Mouse (Mus musculus) mouse trophoblast stem cell (cell line): ENCODE data around the gene Dlgap1.
"Not testable (repeated sequence)": the region's sequence is repeated elsewhere in the genome, so short reads cannot be mapped to it uniquely, and the experiment has no call there.

ENCODE experiments used
- in situ Hi-C, 2 experiments: fragments of 300-500 bp; cut with MseI, MboI; formaldehyde crosslinking; loops; 2 replicates in 1 of 2; 3 replicates in 1 of 2; pipeline ENCODE4 v1.15.1; 2025

Dlgap1 gene

GRCm38 (mm10) chr17:70796940-70797772 lies 828.3 kb downstream of the Dlgap1 start:
- in situ Hi-C loops, result no loop called here

GRCm38 (mm10) chr17:70797773-70798045 lies 828.8 kb downstream of the Dlgap1 start:
- in situ Hi-C loops, result no loop called here

GRCm38 (mm10) chr17:70799266-70799665 lies 830.4 kb downstream of the Dlgap1 start:
- in situ Hi-C loops, result no loop called here

- in situ Hi-C loops, result no loop called here
Measured at GRCm38 (mm10) chr17:70802022-70802421, 833.1 kb downstream of the Dlgap1 start.

GRCm38 (mm10) chr17:70805866-70806265 lies 837.0 kb downstream of the Dlgap1 start:
- in situ Hi-C loops, result no loop called here

- in situ Hi-C loops, result no loop called here
Measured at GRCm38 (mm10) chr17:70806600-70806999, 837.7 kb downstream of the Dlgap1 start.

GRCm38 (mm10) chr17:70807885-70808284 lies 839.0 kb downstream of the Dlgap1 start:
- in situ Hi-C loops, result no loop called here

GRCm38 (mm10) chr17:70808837-70809236 lies 840.0 kb downstream of the Dlgap1 start:
- in situ Hi-C loops, result no loop called here

- in situ Hi-C loops, result no loop called here
Measured at GRCm38 (mm10) chr17:70809776-70810175, 840.9 kb downstream of the Dlgap1 start.

- in situ Hi-C loops, result no loop called here
Measured at GRCm38 (mm10) chr17:70810795-70811194, 841.9 kb downstream of the Dlgap1 start.

- in situ Hi-C loops, result no loop called here
Measured at GRCm38 (mm10) chr17:70815001-70815400, 846.1 kb downstream of the Dlgap1 start.

- in situ Hi-C loops, result no loop called here
Measured at GRCm38 (mm10) chr17:70817862-70818451, 849.1 kb downstream of the Dlgap1 start.

GRCm38 (mm10) chr17:70823083-70823482 lies 854.2 kb downstream of the Dlgap1 start:
- in situ Hi-C loops, result no loop called here

- in situ Hi-C loops, result no loop called here
Measured at GRCm38 (mm10) chr17:70826227-70826626, 857.4 kb downstream of the Dlgap1 start.

GRCm38 (mm10) chr17:70827463-70828179 lies 858.7 kb downstream of the Dlgap1 start:
- in situ Hi-C loops, result not testable (repeated sequence)

- in situ Hi-C loops, result no loop called here
Measured at GRCm38 (mm10) chr17:70828180-70828528, 859.3 kb downstream of the Dlgap1 start.

- in situ Hi-C loops, result no loop called here
Measured at GRCm38 (mm10) chr17:70828569-70828968, 859.7 kb downstream of the Dlgap1 start.

GRCm38 (mm10) chr17:70829217-70829616 lies 860.3 kb downstream of the Dlgap1 start:
- in situ Hi-C loops, result no loop called here

GRCm38 (mm10) chr17:70829943-70830715 lies 861.3 kb downstream of the Dlgap1 start:
- in situ Hi-C loops, result no loop called here

- in situ Hi-C loops, result no loop called here
Measured at GRCm38 (mm10) chr17:70831591-70831990, 862.7 kb downstream of the Dlgap1 start.

- in situ Hi-C loops, result no loop called here
Measured at GRCm38 (mm10) chr17:70832544-70832943, 863.7 kb downstream of the Dlgap1 start.

- in situ Hi-C loops, result no loop called here
Measured at GRCm38 (mm10) chr17:70834430-70834965, 865.6 kb downstream of the Dlgap1 start.
